Mouse (Mus musculus) liver, embryonic 14.5 days (tissue): ENCODE data around the gene 2610001J05Rik. TPM values are rescaled to one million over a fixed set of nuclear protein-coding genes. Genes with fewer than 3 reads are reported as not detected.

ENCODE experiments used
- ATAC-seq: fragments of 200-750 bp; cut with Nextera tagmentation; 2 replicates; pipeline ENCODE4 v1.8.0; 2017; ENCODE audit warnings: moderate number of reproducible peaks, mild to moderate bottlenecking, moderate library complexity; ENCODE audit not compliant: insufficient read depth
- DNase-seq, 3 experiments: peaks; one replicate each; pipeline ENCODE4 v3.0.0-alpha.2; 2012 to 2013; ENCODE audit warnings: low read depth in 3 of 3, low spot score in 3 of 3
- H3K27ac ChIP-seq: fragments of 300-500 bp; sonication (generic); 2 replicates; pipeline ENCODE4 v1.5.1; 2014; ENCODE audit warnings: moderate library complexity, mild to moderate bottlenecking, control low read depth, inconsistent platforms
- H3K27me3 ChIP-seq: fragments of 300-500 bp; sonication (generic); 2 replicates; pipeline ENCODE4 v1.6.1; 2014; ENCODE audit warnings: mild to moderate bottlenecking, low read length, moderate library complexity; ENCODE audit not compliant: control insufficient read depth, insufficient read depth
- H3K36me3 ChIP-seq: fragments of 300-500 bp; sonication (generic); replicated peaks from 2 replicates; pipeline ENCODE4 v1.6.1; 2014; ENCODE audit warnings: low read depth; ENCODE audit not compliant: control insufficient read depth, insufficient read depth
- H3K4me1 ChIP-seq, 2 experiments: fragments of 200-500 bp in 1 of 2; fragments of 300-500 bp in 1 of 2; sonication (generic) in 1 of 2; replicated peaks; 2 replicates each; pipeline ENCODE4 v1.6.1; 2012 to 2014; ENCODE audit warnings: antibody characterized with exemption in 1 of 2, inconsistent platforms in 1 of 2, low read length in 1 of 2; ENCODE audit not compliant: control insufficient read depth in 2 of 2, insufficient read depth in 2 of 2
- H3K4me2 ChIP-seq: fragments of 300-500 bp; sonication (generic); 2 replicates; pipeline ENCODE4 v1.6.1; 2014; ENCODE audit warnings: low read depth, mild to moderate bottlenecking, control low read depth, moderate library complexity
- H3K4me3 ChIP-seq, 2 experiments: fragments of 200-500 bp in 1 of 2; fragments of 300-500 bp in 1 of 2; sonication (generic) in 1 of 2; 2 replicates each; pipeline ENCODE4 v1.5.1; 2012 to 2014; ENCODE audit warnings: low read depth in 2 of 2, low read length in 2 of 2, mild to moderate bottlenecking in 2 of 2, control low read depth in 1 of 2, inconsistent platforms in 1 of 2, moderate library complexity in 1 of 2; ENCODE audit not compliant: insufficient read depth in 1 of 2
- H3K9ac ChIP-seq: fragments of 300-500 bp; sonication (generic); replicated peaks from 2 replicates; pipeline ENCODE4 v1.6.1; 2014; ENCODE audit warnings: mild to moderate bottlenecking, control low read depth, moderate library complexity
- H3K9me3 ChIP-seq: fragments of 300-500 bp; sonication (generic); 2 replicates; pipeline ENCODE4 v1.6.1; 2016; ENCODE audit warnings: low read length, mixed read lengths; ENCODE audit not compliant: control insufficient read depth
- CTCF ChIP-seq: IDR thresholded peaks from 2 replicates; pipeline ENCODE4 v1.5.1; 2016; ENCODE audit warnings: antibody characterized with exemption, low read depth, control low read depth
- EP300 ChIP-seq: IDR thresholded peaks from 2 replicates; pipeline ENCODE4 v1.6.1; 2016; ENCODE audit warnings: antibody characterized with exemption, low read depth
- WGBS: fragments of 180-500 bp; shearing (Covaris S2); extraction: QIAGEN DNeasy Blood & Tissue Kit; methylation state at CpG from one replicate; pipeline ENCODE4 v1.1.7; 2014; ENCODE audit not compliant: insufficient replicate concordance; 5-methylcytosine and 5-hydroxymethylcytosine counted together
- polyA plus RNA-seq, 2 experiments: library from polyadenylated mRNA; depleted of rRNA in 1 of 2; stranded (reverse) in 1 of 2; unstranded in 1 of 2; fragments of >200 nt; fragmentation: Nextera tagmentation in 1 of 2; extraction: Ambion mirVana in 1 of 2; gene quantifications; 2 replicates each; pipeline versions ENCODE4 v1.2.1 to v1.2.3; 2012 to 2014

2610001J05Rik gene
- polyA plus RNA-seq, 2 experiments, result 27.7 to 27.8 TPM

DNA sequence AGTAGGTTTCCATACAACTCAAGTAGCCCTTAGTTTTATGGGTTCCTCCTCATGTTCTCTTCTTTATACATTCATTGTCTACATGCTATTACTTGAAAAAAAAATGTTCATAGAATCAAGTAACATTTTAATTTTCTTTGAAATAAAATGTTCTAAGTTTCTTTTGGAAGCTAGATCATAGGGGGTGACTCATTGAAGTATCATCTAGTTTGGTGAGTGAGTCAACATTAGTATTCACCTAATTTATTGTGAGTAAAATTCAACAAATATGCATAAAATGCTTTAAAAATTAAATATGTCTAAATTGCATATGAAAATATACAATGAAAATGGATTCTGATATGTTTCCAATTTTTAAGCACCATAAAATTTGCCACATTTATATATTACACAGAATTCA, 11.6 kb upstream of the 2610001J05Rik start:
- TF ChIP-seq CTCF (no peak), EP300 (no peak)
- H3K9me3 ChIP-seq, result no peaks in the 10 kb centered on the region
- H3K36me3 ChIP-seq, result no peaks in the 10 kb centered on the region
- no peak overlapping the region for H3K9ac ChIP-seq
- H3K27me3 ChIP-seq, result no peaks in the 10 kb centered on the region
- no peak for ATAC-seq
- no peaks in the 10 kb centered on the region for H3K4me1 ChIP-seq
- H3K4me2 ChIP-seq, result no peak overlapping the region
- H3K4me3 ChIP-seq, result no peak overlapping the region
- DNase-seq, result no peak
- H3K27ac ChIP-seq, result no peak overlapping the region

DNA sequence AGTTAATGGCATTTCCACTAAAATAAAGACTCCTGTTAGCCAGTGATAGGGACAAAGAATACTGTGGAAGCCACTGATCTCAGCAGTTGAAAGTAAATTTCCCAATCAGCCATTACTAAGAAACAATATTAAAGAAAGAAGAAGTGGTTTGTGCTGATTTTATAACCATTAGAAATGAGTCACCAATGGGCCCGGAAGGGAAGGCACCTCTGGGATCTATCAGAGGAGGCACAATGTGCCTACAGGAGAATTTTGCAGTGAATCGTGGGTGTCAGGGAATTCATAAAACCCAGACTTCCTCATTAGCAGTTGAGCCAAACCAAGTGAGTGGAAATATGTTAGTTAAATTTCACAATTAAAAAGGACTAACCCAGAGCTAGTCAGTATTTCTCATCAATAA, 2.6 kb upstream of the 2610001J05Rik start:
- Histone ChIP-seq H3K27me3 (no peaks in the 10 kb centered on the region), H3K27ac (no peak overlapping the region), H3K4me1 (peaks cover 3 to 9% of the 10 kb centered on the region in 2 experiments), H3K4me3 (no peak overlapping the region), H3K36me3 (no peaks in the 10 kb centered on the region), H3K9me3 (no peaks in the 10 kb centered on the region), H3K9ac (no peak overlapping the region), H3K4me2 (no peak overlapping the region)
- DNase-seq (no peak), ATAC-seq (no peak)
- TF ChIP-seq CTCF, result no peak
- no peak for TF ChIP-seq EP300
- WGBS, result 61% methylated on average over 2 of the region's 2 CpGs

DNA sequence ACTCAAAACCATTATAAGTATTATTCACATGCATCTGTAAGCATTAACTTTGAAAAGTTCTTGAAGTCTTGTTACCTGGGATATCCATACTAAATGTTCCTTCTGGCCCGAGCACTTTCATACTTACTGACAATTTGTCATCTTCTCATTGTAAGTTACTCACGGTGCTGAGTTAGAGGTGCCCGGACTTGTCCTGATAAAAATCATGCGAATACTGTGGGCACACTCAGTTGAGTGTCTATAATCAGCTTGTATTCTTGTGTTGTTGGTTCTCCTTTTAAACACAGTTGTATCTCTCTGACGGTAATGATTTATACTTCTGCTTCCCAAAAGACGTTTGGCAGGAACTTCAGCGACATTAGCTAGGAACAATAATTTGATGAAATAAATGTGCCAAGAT, 758 bp upstream of the 2610001J05Rik start:
- Histone ChIP-seq H3K4me2 (peak overlapping the region; percentile 64), H3K9me3 (no peaks in the 10 kb centered on the region), H3K4me1 (peaks cover 3 to 9% of the 10 kb centered on the region in 2 experiments), H3K9ac (peak overlapping the region; percentile 84), H3K27me3 (no peaks in the 10 kb centered on the region), H3K27ac (no peak overlapping the region), H3K4me3 (peak overlapping the region; percentile 69 to 94; a peak in 3 of 4 replicates), H3K36me3 (no peaks in the 10 kb centered on the region; the same call in 1 of the 2 replicates)
- 23% methylated on average over 7 of the region's 7 CpGs for WGBS
- TF ChIP-seq CTCF, result no peak
- no peak for TF ChIP-seq EP300
- no peak for ATAC-seq
- no peak for DNase-seq

DNA sequence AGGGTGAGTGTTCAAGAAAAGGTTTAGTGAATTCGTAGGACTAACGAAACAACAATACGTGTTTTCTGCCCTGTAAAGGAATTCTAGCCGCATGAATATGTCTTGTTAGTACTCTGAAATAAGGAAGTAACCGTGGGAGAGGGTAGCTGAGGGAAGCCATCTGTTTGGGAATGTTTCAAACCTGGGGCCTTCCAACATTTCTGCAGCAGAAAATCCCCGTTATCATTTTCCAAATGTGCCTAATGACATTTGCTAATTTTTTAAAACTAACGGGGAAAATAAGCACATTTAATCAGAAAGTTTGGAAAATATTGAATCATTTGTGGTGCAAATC, 274 bp upstream of the 2610001J05Rik start:
- no peak for TF ChIP-seq CTCF
- no peak for TF ChIP-seq EP300
- ATAC-seq, result peak; percentile 70
- H3K4me1 ChIP-seq, result peaks cover 3 to 9% of the 10 kb centered on the region in 2 experiments
- H3K9me3 ChIP-seq, result no peaks in the 10 kb centered on the region
- H3K27me3 ChIP-seq, result no peaks in the 10 kb centered on the region
- H3K4me2 ChIP-seq, result peak overlapping the region; percentile 64
- WGBS, result 1% methylated on average over 7 of the region's 7 CpGs
- peak overlapping the region; percentile 69 to 94 for H3K4me3 ChIP-seq
- peak overlapping the region; percentile 84 for H3K9ac ChIP-seq
- H3K36me3 ChIP-seq, result no peaks in the 10 kb centered on the region; the same call in 1 of the 2 replicates
- DNase-seq, result no peak
- no peak overlapping the region for H3K27ac ChIP-seq

DNA sequence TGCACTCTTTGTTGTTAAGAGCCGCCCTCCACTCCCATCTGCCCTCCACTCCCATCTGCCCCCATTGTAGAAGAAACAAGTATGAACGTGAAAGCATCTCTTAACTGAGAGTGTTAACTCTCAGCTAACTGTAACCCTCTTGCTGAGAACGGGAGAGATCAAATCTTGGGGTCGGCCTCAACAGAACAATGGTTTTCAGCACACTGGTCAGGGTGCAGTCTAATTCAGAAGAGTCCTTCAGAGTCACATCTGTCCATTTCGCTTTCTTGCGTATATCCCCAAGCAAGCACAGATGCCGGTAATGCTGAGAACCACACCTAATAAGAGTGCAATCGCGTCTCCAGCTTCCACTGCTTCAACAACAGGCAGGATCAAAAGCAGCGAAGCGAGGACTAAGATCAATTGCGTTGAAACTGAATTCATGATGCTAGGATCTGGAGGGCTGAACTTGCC, 1.0 kb downstream of the 2610001J05Rik start:
- H3K27ac ChIP-seq, result no peak overlapping the region
- no peak for TF ChIP-seq CTCF
- no peak for TF ChIP-seq EP300

More for the DNA sequence above, 1.0 kb downstream of the 2610001J05Rik start:
- Histone ChIP-seq H3K9ac (no peak overlapping the region), H3K36me3 (no peaks in the 10 kb centered on the region; the same call in 1 of the 2 replicates), H3K4me2 (peak overlapping the region; percentile 64), H3K4me3 (peak overlapping the region; percentile 69 to 94), H3K9me3 (no peaks in the 10 kb centered on the region), H3K4me1 (peaks cover 3 to 9% of the 10 kb centered on the region in 2 experiments), H3K27me3 (no peaks in the 10 kb centered on the region)
- DNase-seq, result peak in 1 of 3 experiments; percentile 1
- WGBS, result 55% methylated on average over 12 of the region's 12 CpGs
- no peak for ATAC-seq
